Mouse (Mus musculus) limb, embryonic 12.5 days (tissue): Measurements from ENCODE around the gene Ccdc88c. TPM values are rescaled to one million over a fixed set of nuclear protein-coding genes. Genes with fewer than 3 reads are reported as not detected.
A peak's percentile ranks its signal among the peaks of the same experiment; 100 is the strongest.

ENCODE experiments used
- ATAC-seq: fragments of 200-750 bp; cut with Nextera tagmentation; 2 replicates; pipeline ENCODE4 v1.8.0; 2017; ENCODE audit warnings: low read depth, moderate TSS enrichment; ENCODE audit not compliant: insufficient number of reproducible peaks, insufficient read depth, low FRiP score, low TSS enrichment
- H3K27ac ChIP-seq: fragments of 300-500 bp; sonication (generic); 2 replicates; pipeline ENCODE4 v1.5.1; 2016; ENCODE audit warnings: mild to moderate bottlenecking, moderate library complexity
- H3K27me3 ChIP-seq: fragments of 300-500 bp; sonication (generic); 2 replicates; pipeline ENCODE4 v1.6.1; 2016; ENCODE audit warnings: mild to moderate bottlenecking, moderate library complexity
- H3K36me3 ChIP-seq: fragments of 300-500 bp; sonication (generic); 2 replicates; pipeline ENCODE4 v1.6.1; 2016; ENCODE audit warnings: mild to moderate bottlenecking, moderate library complexity
- H3K4me1 ChIP-seq: fragments of 300-500 bp; sonication (generic); replicated peaks from 2 replicates; pipeline ENCODE4 v1.6.1; 2016
- H3K4me2 ChIP-seq: fragments of 300-500 bp; sonication (generic); 2 replicates; pipeline ENCODE4 v1.6.1; 2016; ENCODE audit warnings: mild to moderate bottlenecking, moderate library complexity
- H3K4me3 ChIP-seq: fragments of 300-500 bp; sonication (generic); replicated peaks from 2 replicates; pipeline ENCODE4 v1.5.1; 2016; ENCODE audit warnings: mild to moderate bottlenecking
- H3K9ac ChIP-seq: fragments of 300-500 bp; sonication (generic); replicated peaks from 2 replicates; pipeline ENCODE4 v1.6.1; 2016; ENCODE audit warnings: mild to moderate bottlenecking, moderate library complexity
- H3K9me3 ChIP-seq: fragments of 300-500 bp; sonication (generic); 2 replicates; pipeline ENCODE4 v1.6.1; 2016; ENCODE audit warnings: mild to moderate bottlenecking, moderate library complexity
- WGBS: fragments of 180-500 bp; shearing (Covaris S2); methylation state at CpG from one replicate; pipeline ENCODE4 v1.1.7; 2016; 5-methylcytosine and 5-hydroxymethylcytosine counted together
- polyA plus RNA-seq: library from polyadenylated mRNA; unstranded; fragments of >200 nt; fragmentation: Nextera tagmentation; extraction: Ambion mirVana; gene quantifications from 2 replicates; pipeline ENCODE4 v1.2.1, GENCODE M21; 2016

Ccdc88c gene
- polyA plus RNA-seq, 1 experiment from 2014 or later, result 4.2 TPM

- no peaks in the 10 kb centered on the region for H3K4me1 ChIP-seq
- no peaks in the 10 kb centered on the region for H3K9me3 ChIP-seq
- no peak overlapping the region for H3K9ac ChIP-seq
- ATAC-seq, result no peak
- H3K4me2 ChIP-seq, result no peak overlapping the region
- no peak overlapping the region for H3K4me3 ChIP-seq
- WGBS, result 81% methylated on average over 15 of the region's 15 CpGs
- H3K27me3 ChIP-seq, result no peaks in the 10 kb centered on the region
- H3K36me3 ChIP-seq, result peaks cover 7% of the 10 kb centered on the region
- H3K27ac ChIP-seq, result no peak overlapping the region
These were observed 104.1 kb downstream of the Ccdc88c start for GRCm38 (mm10) chr12:100924646-100925339.

- WGBS, result 64% methylated on average over 12 of the region's 12 CpGs
- ATAC-seq, result no peak
These were observed 118.1 kb downstream of the Ccdc88c start for GRCm38 (mm10) chr12:100910731-100911130.

DNA sequence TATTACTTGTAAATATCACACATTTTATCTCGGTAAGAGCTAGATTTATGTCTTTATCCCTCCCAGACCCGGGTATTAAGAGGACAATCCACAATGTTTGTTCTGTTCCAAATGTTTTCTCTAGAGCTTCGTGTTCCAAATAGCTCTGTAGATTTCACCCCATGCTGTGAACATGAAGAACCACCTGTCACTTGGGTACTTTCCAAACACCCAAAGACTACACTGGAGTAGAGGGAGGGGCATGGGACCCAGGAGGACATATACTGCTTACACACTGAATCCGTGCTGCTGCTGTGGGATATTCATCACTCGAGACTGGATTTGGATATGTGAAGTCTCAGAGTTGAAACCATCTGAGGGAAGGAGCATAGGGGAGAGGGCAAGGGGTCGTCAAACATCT, 119.1 kb downstream of the Ccdc88c start:
- no peak overlapping the region for H3K27ac ChIP-seq
- H3K9ac ChIP-seq, result no peak overlapping the region
- ATAC-seq, result no peak
- WGBS, result 65% methylated on average over 6 of the region's 6 CpGs
- peaks cover 37% of the 10 kb centered on the region for H3K4me1 ChIP-seq
- no peaks in the 10 kb centered on the region for H3K36me3 ChIP-seq
- no peak overlapping the region for H3K4me2 ChIP-seq
- peaks cover 39% of the 10 kb centered on the region for H3K27me3 ChIP-seq
- H3K4me3 ChIP-seq, result no peak overlapping the region
- H3K9me3 ChIP-seq, result no peaks in the 10 kb centered on the region

More at GRCm38 (mm10) chr12:100910731-100911130, 118.1 kb downstream of the Ccdc88c start:
- no peak overlapping the region for H3K4me2 ChIP-seq
- no peaks in the 10 kb centered on the region for H3K9me3 ChIP-seq
- peaks cover 37% of the 10 kb centered on the region for H3K4me1 ChIP-seq
- peaks cover 38% of the 10 kb centered on the region for H3K27me3 ChIP-seq
- H3K4me3 ChIP-seq, result no peak overlapping the region
- no peak overlapping the region for H3K27ac ChIP-seq
- no peak overlapping the region for H3K9ac ChIP-seq
- H3K36me3 ChIP-seq, result no peaks in the 10 kb centered on the region

DNA sequence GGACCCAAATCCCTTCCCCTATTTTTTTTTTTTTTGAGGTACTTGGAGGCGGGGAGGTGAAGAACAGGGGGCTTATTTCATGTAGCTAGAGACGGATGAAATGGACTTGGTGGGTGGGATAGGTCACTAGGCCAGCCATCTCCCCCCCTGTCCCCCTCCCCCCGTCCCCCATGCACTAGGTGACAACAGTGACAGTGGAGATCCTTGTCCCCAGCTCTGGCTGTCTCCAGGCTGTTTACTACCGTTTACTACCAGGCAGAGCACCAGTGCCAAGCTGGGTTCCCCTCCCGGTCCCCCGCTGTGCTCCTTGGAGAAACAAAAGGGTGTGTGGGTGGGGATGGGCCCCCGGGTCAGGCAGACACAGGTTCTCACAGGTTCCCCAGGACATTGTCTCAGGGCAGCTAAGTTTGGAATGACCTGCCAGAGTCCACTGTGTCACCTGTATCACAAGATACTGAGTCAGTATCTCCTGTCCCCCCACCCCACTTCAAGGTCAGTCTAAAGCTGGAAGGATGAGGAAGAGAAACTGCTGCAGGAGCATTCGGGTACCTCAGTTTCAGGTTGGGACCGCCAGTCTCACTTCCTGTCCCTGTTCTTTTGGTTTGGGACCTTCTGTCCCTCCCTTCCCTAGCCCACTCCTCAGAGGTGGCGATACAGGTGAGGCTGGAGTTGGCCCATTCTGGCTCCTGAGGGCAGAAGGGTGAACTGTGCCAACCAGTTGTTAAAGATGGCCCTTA, 120.4 kb downstream of the Ccdc88c start:
- 0 out of 2 replicates have a peak, but pooled peaks have one; percentile 23 for ATAC-seq
- no peak overlapping the region for H3K9ac ChIP-seq
- H3K27me3 ChIP-seq, result peaks cover 39% of the 10 kb centered on the region
- peaks cover 37% of the 10 kb centered on the region for H3K4me1 ChIP-seq
- H3K4me3 ChIP-seq, result peak overlapping the region; percentile 49
- 24% methylated on average over 10 of the region's 10 CpGs for WGBS
- H3K36me3 ChIP-seq, result no peaks in the 10 kb centered on the region
- peak overlapping the region; percentile 91 for H3K4me2 ChIP-seq
- H3K9me3 ChIP-seq, result no peaks in the 10 kb centered on the region
- H3K27ac ChIP-seq, result no peak overlapping the region

GRCm38 (mm10) chr12:100907598-100908297, 121.1 kb downstream of the Ccdc88c start, which contains the start of gene Gpr68:
TSS of gene Gpr68 (minus strand) at chr12:100908198.
- ATAC-seq, result peak; percentile 62; the same call in 1 of the 2 replicates
- WGBS, result 5% methylated on average over 39 of the region's 39 CpGs
- Histone ChIP-seq H3K4me3 (peak within 1 kb of the TSS; percentile 49), H3K4me1 (peaks cover 33% of the 10 kb centered on the region), H3K27me3 (peaks cover 39% of the 10 kb centered on the region), H3K27ac (no peak within 1 kb of the TSS), H3K9ac (peak within 1 kb of the TSS; percentile 54), H3K4me2 (peak within 1 kb of the TSS; percentile 91), H3K36me3 (no peaks in the 10 kb centered on the region), H3K9me3 (no peaks in the 10 kb centered on the region)

DNA sequence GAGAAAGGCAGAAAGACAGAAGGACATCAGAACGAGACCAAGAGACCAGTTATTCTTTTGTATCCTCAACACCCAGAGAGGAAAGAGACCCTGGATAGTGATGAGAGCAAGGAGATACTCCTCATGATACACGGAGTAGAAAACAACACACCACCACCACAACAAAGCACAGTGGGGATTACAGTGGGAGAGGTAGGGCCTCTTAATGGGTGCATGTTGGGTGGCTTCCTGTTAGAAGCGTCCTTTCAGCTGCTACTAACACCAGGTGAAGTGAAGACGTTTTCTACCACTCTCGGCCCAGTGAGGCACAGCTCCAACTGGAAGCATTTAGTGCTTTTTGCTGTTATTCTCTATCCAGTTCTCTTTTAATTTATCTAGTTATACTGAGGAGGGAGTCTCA, 122.0 kb downstream of the Ccdc88c start:
- Histone ChIP-seq H3K9me3 (no peaks in the 10 kb centered on the region), H3K4me3 (no peak overlapping the region), H3K9ac (no peak overlapping the region), H3K4me1 (peaks cover 24% of the 10 kb centered on the region), H3K27me3 (peaks cover 46% of the 10 kb centered on the region), H3K36me3 (no peaks in the 10 kb centered on the region), H3K4me2 (no peak overlapping the region), H3K27ac (no peak overlapping the region)
- no peak for ATAC-seq
- 82% methylated on average over 5 of the region's 5 CpGs for WGBS

DNA sequence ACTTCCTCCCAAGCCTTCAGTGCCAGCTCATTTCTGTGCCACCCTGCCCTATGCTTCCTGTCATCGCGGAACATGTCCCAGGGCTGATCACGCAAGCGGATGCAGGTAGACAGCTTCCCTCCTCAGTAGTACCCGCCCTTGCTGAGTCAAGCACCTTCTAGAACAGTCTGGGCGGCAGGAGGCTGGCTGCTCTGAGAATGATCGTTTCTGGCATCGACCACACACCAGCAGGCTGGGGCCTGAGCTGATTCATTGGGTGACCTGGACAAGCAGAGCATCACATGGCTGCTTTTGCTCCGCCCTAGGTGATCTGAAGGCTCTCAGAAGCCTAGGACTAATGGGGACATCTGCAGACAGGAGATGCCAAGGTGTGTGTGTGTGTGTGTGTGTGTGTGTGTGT, 125.1 kb downstream of the Ccdc88c start:
- H3K4me1 ChIP-seq, result peaks cover 18% of the 10 kb centered on the region
- H3K36me3 ChIP-seq, result no peaks in the 10 kb centered on the region
- no peak overlapping the region for H3K4me2 ChIP-seq
- H3K4me3 ChIP-seq, result no peak overlapping the region
- peaks cover 69% of the 10 kb centered on the region for H3K27me3 ChIP-seq
- no peak overlapping the region for H3K27ac ChIP-seq
- ATAC-seq, result no peak
- H3K9me3 ChIP-seq, result no peaks in the 10 kb centered on the region
- H3K9ac ChIP-seq, result no peak overlapping the region
- 83% methylated on average over 9 of the region's 9 CpGs for WGBS

DNA sequence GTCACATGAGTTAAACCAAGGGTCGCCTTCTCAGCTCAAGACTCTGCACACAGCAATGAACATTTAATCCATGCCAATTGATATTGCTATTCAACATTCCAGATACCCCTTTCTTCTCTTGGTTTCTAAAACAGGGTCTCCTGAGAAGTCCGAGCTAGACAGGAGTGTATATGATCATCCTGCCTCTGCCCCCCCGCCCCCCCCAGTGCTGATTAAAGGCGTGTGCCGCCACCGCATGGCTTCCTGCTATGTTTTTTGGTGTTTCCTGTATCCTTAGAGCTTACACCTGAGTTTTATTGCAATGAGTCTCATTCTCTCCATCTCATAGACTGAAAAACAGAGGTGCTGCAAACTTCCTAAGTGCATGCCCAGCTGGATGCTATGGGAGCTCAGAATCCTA, 127.5 kb downstream of the Ccdc88c start:
- 70% methylated on average over 6 of the region's 6 CpGs for WGBS
- Histone ChIP-seq H3K4me3 (no peak overlapping the region), H3K9ac (no peak overlapping the region), H3K4me1 (peaks cover 19% of the 10 kb centered on the region), H3K36me3 (no peaks in the 10 kb centered on the region), H3K9me3 (no peaks in the 10 kb centered on the region), H3K27me3 (peaks cover 69% of the 10 kb centered on the region), H3K27ac (no peak overlapping the region), H3K4me2 (no peak overlapping the region)
- no peak for ATAC-seq

- H3K9ac ChIP-seq, result no peak overlapping the region
- H3K4me1 ChIP-seq, result peaks cover 19% of the 10 kb centered on the region
- H3K36me3 ChIP-seq, result no peaks in the 10 kb centered on the region
- H3K27me3 ChIP-seq, result peaks cover 69% of the 10 kb centered on the region
- H3K4me2 ChIP-seq, result no peak overlapping the region
- no peaks in the 10 kb centered on the region for H3K9me3 ChIP-seq
- no peak for ATAC-seq
- H3K27ac ChIP-seq, result no peak overlapping the region
- no peak overlapping the region for H3K4me3 ChIP-seq
- WGBS, result 88% methylated on average over 6 of the region's 6 CpGs
These were observed 128.0 kb downstream of the Ccdc88c start for GRCm38 (mm10) chr12:100900901-100901300.

- Histone ChIP-seq H3K36me3 (no peaks in the 10 kb centered on the region), H3K27ac (no peak overlapping the region), H3K27me3 (peaks cover 72% of the 10 kb centered on the region), H3K4me3 (peak overlapping the region; percentile 41), H3K4me2 (peak overlapping the region; percentile 74), H3K9ac (peak overlapping the region; percentile 47; the same call in 1 of the 2 replicates), H3K4me1 (peaks cover 19% of the 10 kb centered on the region), H3K9me3 (no peaks in the 10 kb centered on the region)
- ATAC-seq, result peak; percentile 50
- 1% methylated on average over 30 of the region's 30 CpGs for WGBS
These were observed 129.7 kb downstream of the Ccdc88c start for GRCm38 (mm10) chr12:100899111-100899640.
